Mouse (Mus musculus) retina, embryonic 14.5 days (tissue): ENCODE measurements at regions not wholly inside any gene's neighbourhood (a gene's known extent, or its start where the extent isn't known, plus 50 kb on each side); places are given as distances from the start of the nearest gene placed in this dataset.
"Not testable (repeated sequence)": the region's sequence is repeated elsewhere in the genome, so short reads cannot be mapped to it uniquely, and the experiment has no call there.

ENCODE experiments used
- DNase-seq: peaks from one replicate; pipeline ENCODE4 v3.0.0-alpha.2; 2015; ENCODE audit warnings: low spot score

DNA sequence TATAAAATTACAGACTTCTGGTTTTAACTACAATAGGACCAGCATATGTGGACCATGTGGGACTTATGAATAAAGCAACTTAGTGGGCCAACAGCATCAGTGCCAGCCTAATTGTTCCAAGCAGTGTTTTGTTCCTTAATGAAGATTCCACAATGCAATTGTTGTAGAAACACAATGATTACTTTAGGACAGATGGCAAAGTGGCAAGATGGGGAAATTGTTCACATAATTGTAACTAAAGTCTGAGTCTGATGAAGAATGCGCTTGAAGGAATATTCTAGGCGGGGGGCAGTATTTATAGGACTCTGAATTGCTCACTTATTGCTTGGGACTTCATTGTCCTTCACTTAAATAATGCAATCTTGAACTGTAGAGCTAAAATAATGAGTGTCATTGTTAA lies 253.4 kb upstream of the Kcnj3 start:
- DNase-seq: peak; percentile 81

DNA sequence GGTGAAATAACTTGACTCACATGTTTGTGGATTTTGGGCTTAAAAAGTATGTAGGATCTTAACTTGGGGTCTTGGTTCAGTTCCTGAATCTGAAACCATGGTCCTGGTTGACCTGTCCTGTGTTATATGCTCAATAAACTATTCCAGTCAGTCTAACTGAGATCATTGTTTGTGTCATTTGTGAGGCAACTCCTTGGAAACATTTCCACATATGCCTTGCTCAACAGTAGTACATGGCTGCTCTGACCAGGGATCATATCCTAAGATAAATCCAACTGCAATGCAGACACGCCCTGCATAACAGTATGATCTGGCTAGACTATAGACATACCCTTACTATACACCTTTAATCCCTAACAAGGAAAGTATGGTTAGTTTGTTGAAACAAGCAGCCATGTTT lies 228.9 kb upstream of the Kcnj3 start:
- no peak for DNase-seq

DNA sequence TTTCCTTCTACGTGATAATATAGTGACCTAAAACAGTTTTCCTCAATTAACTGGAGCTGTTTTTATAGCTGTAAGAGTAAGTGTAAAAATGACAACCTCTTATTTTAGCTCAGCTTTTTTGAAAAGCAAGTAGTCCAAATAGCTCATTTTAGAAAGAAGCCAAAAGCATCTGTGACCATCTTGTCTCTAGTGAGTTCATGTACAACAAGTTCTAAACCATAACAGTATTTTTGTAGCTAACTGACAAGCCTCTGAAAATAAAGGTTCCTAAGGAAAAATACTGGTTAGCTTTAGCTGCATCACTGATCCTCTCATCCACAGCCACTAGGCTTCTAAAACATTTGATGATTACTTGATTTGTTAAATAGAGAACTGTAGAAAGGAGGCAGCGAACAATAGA lies 227.2 kb upstream of the Kcnj3 start:
- DNase-seq: no peak

DNA sequence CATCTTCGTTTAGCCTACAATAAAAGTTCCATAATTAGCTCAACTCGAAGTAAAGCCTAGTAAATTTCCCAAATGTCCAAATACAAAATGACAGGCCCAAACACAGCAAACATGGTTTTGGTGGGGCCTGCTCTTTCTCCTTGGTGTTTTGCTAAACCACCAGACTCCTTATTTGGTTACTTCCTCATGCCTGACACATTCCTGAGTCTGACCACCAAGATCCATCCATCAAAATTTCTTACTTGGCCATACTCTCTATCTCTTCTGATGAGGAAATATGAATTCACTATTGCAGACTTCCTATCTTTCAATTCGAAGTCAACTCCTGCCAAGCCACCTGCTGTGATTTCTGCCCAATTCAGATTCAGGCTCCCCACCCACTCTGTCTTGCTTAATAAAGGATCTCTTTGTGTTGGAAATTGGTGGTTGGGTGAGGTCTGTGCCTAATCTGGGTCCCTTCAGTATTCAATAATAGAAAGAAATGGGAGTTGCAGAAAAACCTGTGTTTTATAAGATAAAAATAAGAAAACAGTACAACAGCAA lies 225.9 kb upstream of the Kcnj3 start:
- DNase-seq: no peak

- no peak for DNase-seq
These were observed 224.5 kb upstream of the Kcnj3 start for GRCm38 (mm10) chr2:55211281-55211680.

- no peak for DNase-seq
These were observed 213.7 kb upstream of the Kcnj3 start for GRCm38 (mm10) chr2:55222046-55222445.

GRCm38 (mm10) chr2:55222741-55223140 lies 213.0 kb upstream of the Kcnj3 start:
- DNase-seq: not testable (repeated sequence)

GRCm38 (mm10) chr2:55228131-55228797 lies 207.5 kb upstream of the Kcnj3 start:
- no peak for DNase-seq

DNA sequence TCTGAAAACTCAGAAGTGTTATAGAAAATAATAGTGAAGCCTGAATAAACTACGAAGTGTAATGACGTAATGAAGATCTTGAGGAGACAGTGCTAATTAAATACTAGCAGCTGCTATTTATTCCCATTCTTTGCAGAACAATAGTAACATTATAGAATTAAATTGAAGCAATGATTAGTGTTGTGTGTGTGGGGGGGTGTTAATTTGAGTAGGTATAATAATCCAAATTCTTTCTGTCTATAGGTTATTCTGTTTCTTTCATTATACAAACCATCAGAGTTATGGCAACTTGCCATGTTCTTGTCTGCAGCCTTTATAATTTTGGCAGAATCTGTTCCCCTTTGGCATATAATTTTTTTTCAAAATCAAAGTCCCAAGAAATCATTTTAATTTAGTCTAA lies 203.9 kb upstream of the Kcnj3 start:
- DNase-seq: no peak

DNA sequence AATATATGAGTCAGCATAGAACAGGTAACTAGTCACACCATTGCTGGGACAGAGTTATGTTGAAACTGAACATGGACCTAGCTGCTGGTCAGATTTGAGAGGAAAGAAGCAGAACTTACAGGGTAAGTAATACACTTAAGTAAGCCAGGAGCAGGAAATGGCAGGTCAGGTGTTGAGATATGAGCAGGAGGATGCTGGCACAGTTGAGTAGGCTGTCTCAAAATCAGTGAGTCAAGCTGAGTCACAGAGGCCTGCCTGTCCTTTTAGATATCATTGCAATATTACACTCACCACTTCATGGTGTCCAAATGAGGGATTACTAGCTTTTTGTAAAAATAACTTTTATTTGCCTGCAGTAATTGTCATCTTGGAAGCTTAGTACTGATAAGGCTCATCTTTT lies 182.6 kb upstream of the Kcnj3 start:
- no peak for DNase-seq

- DNase-seq: no peak
These were observed 173.0 kb upstream of the Kcnj3 start for GRCm38 (mm10) chr2:55262721-55263278.

DNA sequence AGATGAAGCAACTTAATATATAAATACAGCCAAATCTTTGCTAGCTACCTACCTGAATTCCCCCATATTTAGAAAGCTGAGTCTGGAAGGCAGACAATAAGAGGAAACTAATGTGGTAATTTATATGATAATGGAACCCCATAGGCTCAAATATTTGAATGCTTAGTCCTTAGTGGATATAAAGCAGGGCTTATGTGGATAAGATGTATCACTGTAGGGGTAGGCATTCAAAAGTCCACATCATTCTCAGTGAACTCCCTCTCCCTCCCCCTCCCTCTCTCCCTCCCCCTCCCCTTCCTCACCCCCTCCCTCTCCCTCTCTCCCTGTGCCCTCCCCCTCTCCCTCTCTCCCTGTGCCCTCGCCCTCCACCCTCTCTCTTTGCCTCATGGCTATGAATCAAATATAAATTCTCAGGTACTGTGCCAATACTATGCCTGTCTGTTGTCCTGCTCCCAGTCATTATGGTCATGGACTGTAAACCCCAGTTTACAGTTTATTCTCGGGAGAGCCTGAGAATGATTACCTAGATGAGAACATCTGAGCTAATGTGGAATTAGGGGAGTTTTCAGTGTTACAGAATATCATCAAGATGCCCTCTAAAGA lies 171.8 kb upstream of the Kcnj3 start:
- no peak for DNase-seq

GRCm38 (mm10) chr2:55306387-55306786 lies 129.4 kb upstream of the Kcnj3 start:
- peak; percentile 47 for DNase-seq

GRCm38 (mm10) chr2:55315627-55316026 lies 120.1 kb upstream of the Kcnj3 start:
- DNase-seq: no peak

- DNase-seq: not testable (repeated sequence)
These were observed 81.7 kb upstream of the Kcnj3 start for GRCm38 (mm10) chr2:55354061-55354460.
